Mouse (Mus musculus): ENCODE results near the gene Klk1. TPM values are rescaled to one million over a fixed set of nuclear protein-coding genes. Genes with fewer than 3 reads are reported as not detected.

The Klk1 gene
- polyA plus RNA-seq, 1 experiment from 2014 or later: not detected

Other genes starting within 250 kb of the Klk1 start
- gene Klk1b9, start 249.3 kb upstream of the Klk1 start, polyA plus RNA-seq (2016; fragmentation: Nextera tagmentation; extraction: Ambion mirVana): not detected in 2 replicates
- not detected in 2 replicates for gene Klk1b11, start 229.5 kb upstream of the Klk1 start, polyA plus RNA-seq (2016; fragmentation: Nextera tagmentation; extraction: Ambion mirVana)
- not detected in 2 replicates for gene Klk1b26, start 213.2 kb upstream of the Klk1 start, polyA plus RNA-seq (2016; fragmentation: Nextera tagmentation; extraction: Ambion mirVana)
- not detected in 2 replicates for gene Klk1b27, start 173.1 kb upstream of the Klk1 start, polyA plus RNA-seq (2016; fragmentation: Nextera tagmentation; extraction: Ambion mirVana)
- gene Klk1b21, start 123.0 kb upstream of the Klk1 start, polyA plus RNA-seq (2016; fragmentation: Nextera tagmentation; extraction: Ambion mirVana): not detected in 2 replicates
- gene Klk1b22, start 112.7 kb upstream of the Klk1 start, polyA plus RNA-seq (2016; fragmentation: Nextera tagmentation; extraction: Ambion mirVana): not detected in 2 replicates
- not detected in 2 replicates for gene Klk1b16, start 88.6 kb upstream of the Klk1 start, polyA plus RNA-seq (2016; fragmentation: Nextera tagmentation; extraction: Ambion mirVana)
- gene Klk1b24, start 37.1 kb upstream of the Klk1 start, polyA plus RNA-seq (2016; fragmentation: Nextera tagmentation; extraction: Ambion mirVana): not detected in 2 replicates
- not detected in 2 replicates for gene Klk1b3, start 27.2 kb upstream of the Klk1 start, polyA plus RNA-seq (2016; fragmentation: Nextera tagmentation; extraction: Ambion mirVana)
- gene Klk1b4, start 17.9 kb upstream of the Klk1 start, polyA plus RNA-seq (2016; fragmentation: Nextera tagmentation; extraction: Ambion mirVana): not detected in 2 replicates
- gene Klk1b5, start 9.4 kb upstream of the Klk1 start, polyA plus RNA-seq (2016; fragmentation: Nextera tagmentation; extraction: Ambion mirVana): not detected in 2 replicates
- gene Gm36864, start 10.8 kb downstream of the Klk1 start, polyA plus RNA-seq (2016; fragmentation: Nextera tagmentation; extraction: Ambion mirVana): 0.10 TPM in 1 of 2 replicates, not detected in the other
- 1.0 and 1.5 TPM in 2 replicates for gene 1700028J19Rik, start 21.3 kb downstream of the Klk1 start, polyA plus RNA-seq (2016; fragmentation: Nextera tagmentation; extraction: Ambion mirVana)
- 173 and 174 TPM in 2 replicates for gene 2410002F23Rik, start 21.4 kb downstream of the Klk1 start, polyA plus RNA-seq (2016; fragmentation: Nextera tagmentation; extraction: Ambion mirVana)
- gene Acp4, start 32.0 kb downstream of the Klk1 start, polyA plus RNA-seq (2016; fragmentation: Nextera tagmentation; extraction: Ambion mirVana): 0.09 and 0.12 TPM in 2 replicates
- gene Gm15517, start 36.1 kb downstream of the Klk1 start, polyA plus RNA-seq (2016; fragmentation: Nextera tagmentation; extraction: Ambion mirVana): not detected in 2 replicates
- 1.8 and 2.1 TPM in 2 replicates for gene Clec11a, start 81.5 kb downstream of the Klk1 start, polyA plus RNA-seq (2016; fragmentation: Nextera tagmentation; extraction: Ambion mirVana)
- 1.2 and 4.6 TPM in 2 replicates for gene Shank1, start 84.9 kb downstream of the Klk1 start, polyA plus RNA-seq (2016; fragmentation: Nextera tagmentation; extraction: Ambion mirVana)
- gene Syt3, start 158.7 kb downstream of the Klk1 start, polyA plus RNA-seq (2016; fragmentation: Nextera tagmentation; extraction: Ambion mirVana): 2.7 and 3.0 TPM in 2 replicates
- gene 1700008O03Rik, start 160.5 kb downstream of the Klk1 start, polyA plus RNA-seq (2016; fragmentation: Nextera tagmentation; extraction: Ambion mirVana): 2.1 and 2.7 TPM in 2 replicates
- gene Lrrc4b, start 203.7 kb downstream of the Klk1 start, polyA plus RNA-seq (2016; fragmentation: Nextera tagmentation; extraction: Ambion mirVana): 1.7 and 4.4 TPM in 2 replicates
- 0.78 and 1.8 TPM in 2 replicates for gene Aspdh, start 240.0 kb downstream of the Klk1 start, polyA plus RNA-seq (2016; fragmentation: Nextera tagmentation; extraction: Ambion mirVana)
- gene Josd2, start 242.6 kb downstream of the Klk1 start, polyA plus RNA-seq (2016; fragmentation: Nextera tagmentation; extraction: Ambion mirVana): 86.2 and 89.2 TPM in 2 replicates